Mouse (Mus musculus) forebrain, postnatal 0 days (tissue): ENCODE measurements around the gene Cyp2u1. TPM values are rescaled to one million over a fixed set of nuclear protein-coding genes. Genes with fewer than 3 reads are reported as not detected.

Source experiments
- ATAC-seq: fragments of 200-750 bp; cut with Nextera tagmentation; 2 replicates; pipeline ENCODE4 v1.8.0; 2017; ENCODE audit warnings: mild to moderate bottlenecking, moderate library complexity
- DNase-seq: peaks from one replicate; pipeline ENCODE4 v3.0.0-alpha.2; 2015
- H3K27ac ChIP-seq: fragments of 300-500 bp; sonication (generic); 2 replicates; pipeline ENCODE4 v1.5.1; 2014; ENCODE audit warnings: low read depth, mild to moderate bottlenecking, antibody characterized with exemption, low read length, moderate library complexity, mixed read lengths
- H3K27me3 ChIP-seq: fragments of 300-500 bp; sonication (generic); 2 replicates; pipeline ENCODE4 v1.6.1; 2014; ENCODE audit warnings: mild to moderate bottlenecking, low read length, mixed read lengths; ENCODE audit not compliant: insufficient read depth
- H3K36me3 ChIP-seq: fragments of 300-500 bp; sonication (generic); 2 replicates; pipeline ENCODE4 v1.6.1; 2014; ENCODE audit warnings: mild to moderate bottlenecking, moderate library complexity; ENCODE audit not compliant: insufficient read depth
- H3K4me1 ChIP-seq: fragments of 300-500 bp; sonication (generic); 2 replicates; pipeline ENCODE4 v1.6.1; 2014; ENCODE audit warnings: antibody characterized with exemption; ENCODE audit not compliant: insufficient read depth
- H3K4me2 ChIP-seq: fragments of 300-500 bp; sonication (generic); 2 replicates; pipeline ENCODE4 v1.6.1; 2014; ENCODE audit warnings: low read depth, mild to moderate bottlenecking, moderate library complexity
- H3K4me3 ChIP-seq: fragments of 300-500 bp; sonication (generic); 2 replicates; pipeline ENCODE4 v1.5.1; 2014; ENCODE audit warnings: low read depth, low read length, mixed read lengths
- H3K9ac ChIP-seq: fragments of 300-500 bp; sonication (generic); 2 replicates; pipeline ENCODE4 v1.6.1; 2014; ENCODE audit warnings: mild to moderate bottlenecking
- H3K9me3 ChIP-seq: fragments of 300-500 bp; sonication (generic); 2 replicates; pipeline ENCODE4 v1.6.1; 2016; ENCODE audit warnings: low read length
- CTCF ChIP-seq: sonication (generic); IDR thresholded peaks from 2 replicates; pipeline ENCODE4 v1.5.1; 2016; ENCODE audit warnings: antibody characterized with exemption, control low read depth, low read depth
- WGBS: fragments of 180-500 bp; shearing (Covaris S2); extraction: QIAGEN DNeasy Blood & Tissue Kit; methylation state at CpG from one replicate; pipeline ENCODE4 v1.1.7; 2014; 5-methylcytosine and 5-hydroxymethylcytosine counted together
- polyA plus RNA-seq: library from polyadenylated mRNA; unstranded; fragments of >200 nt; fragmentation: Nextera tagmentation; extraction: Ambion mirVana; gene quantifications from 2 replicates; pipeline ENCODE4 v1.2.1, GENCODE M21; 2015
- total RNA-seq: library from RNA; depleted of rRNA; stranded (reverse); fragments of >200 nt; gene quantifications from 2 replicates; pipeline ENCODE4 v1.2.3, GENCODE M21; 2014

Gene Cyp2u1
- total and polyA plus RNA-seq, 2 experiments from 2014 or later, result 11.0 to 14.7 TPM

DNA sequence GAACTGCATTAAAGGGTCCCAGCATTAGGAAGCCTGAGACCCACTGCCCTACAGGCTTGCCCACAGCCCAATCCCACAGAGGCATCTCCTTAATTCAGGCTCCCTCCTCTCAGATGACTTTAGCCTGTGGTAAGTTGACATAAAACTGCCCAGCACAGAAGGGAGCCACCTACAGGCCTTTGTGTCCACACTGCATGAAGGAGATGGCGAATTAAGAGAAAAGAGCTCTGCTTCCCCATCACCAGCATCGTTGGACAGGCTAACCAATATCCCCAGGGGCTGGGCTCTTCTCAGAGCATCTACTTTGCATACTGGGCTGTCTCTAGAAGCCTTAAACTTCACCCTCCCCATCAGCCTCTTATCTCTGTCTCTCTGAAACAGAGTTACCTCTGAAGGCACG is 8.5 kb downstream of the Cyp2u1 start:
- H3K27ac ChIP-seq, result no peak overlapping the region
- no peaks in the 10 kb centered on the region for H3K27me3 ChIP-seq
- no peak for TF ChIP-seq CTCF
- no peaks in the 10 kb centered on the region for H3K9me3 ChIP-seq
- H3K36me3 ChIP-seq, result peaks cover 29% of the 10 kb centered on the region
- 72% methylated on average over 3 of the region's 3 CpGs for WGBS
- H3K4me2 ChIP-seq, result no peak overlapping the region
- H3K9ac ChIP-seq, result no peak overlapping the region
- H3K4me3 ChIP-seq, result no peak overlapping the region
- DNase-seq (no peak), ATAC-seq (no peak)
- no peaks in the 10 kb centered on the region for H3K4me1 ChIP-seq

DNA sequence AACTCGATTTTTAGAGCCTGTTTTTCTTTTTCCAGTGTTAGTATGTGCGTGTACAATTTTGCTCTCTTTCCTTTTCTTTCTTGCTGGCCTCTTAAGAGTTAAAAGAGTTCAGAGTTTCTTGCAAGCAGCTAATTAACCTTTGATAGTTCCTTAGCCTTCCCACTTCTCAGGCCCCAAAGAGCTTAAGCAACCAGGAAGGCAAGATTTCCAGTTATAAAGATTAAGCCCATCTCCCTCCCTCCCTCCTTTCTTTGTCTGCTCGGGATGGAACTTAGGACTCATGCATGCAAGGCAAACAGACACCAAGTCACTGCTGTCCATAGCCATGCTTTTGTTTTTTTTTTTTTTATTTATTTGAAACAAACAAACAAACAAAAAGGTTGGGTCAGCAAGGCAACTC is 10.1 kb downstream of the Cyp2u1 start:
- Histone ChIP-seq H3K27me3 (no peaks in the 10 kb centered on the region), H3K27ac (no peak overlapping the region), H3K9me3 (no peaks in the 10 kb centered on the region), H3K4me1 (no peaks in the 10 kb centered on the region), H3K9ac (no peak overlapping the region), H3K4me2 (no peak overlapping the region), H3K4me3 (no peak overlapping the region), H3K36me3 (peaks cover 29% of the 10 kb centered on the region)
- DNase-seq, result no peak
- no peak for ATAC-seq
- 55% methylated on average over 3 of the region's 3 CpGs for WGBS
- no peak for TF ChIP-seq CTCF

DNA sequence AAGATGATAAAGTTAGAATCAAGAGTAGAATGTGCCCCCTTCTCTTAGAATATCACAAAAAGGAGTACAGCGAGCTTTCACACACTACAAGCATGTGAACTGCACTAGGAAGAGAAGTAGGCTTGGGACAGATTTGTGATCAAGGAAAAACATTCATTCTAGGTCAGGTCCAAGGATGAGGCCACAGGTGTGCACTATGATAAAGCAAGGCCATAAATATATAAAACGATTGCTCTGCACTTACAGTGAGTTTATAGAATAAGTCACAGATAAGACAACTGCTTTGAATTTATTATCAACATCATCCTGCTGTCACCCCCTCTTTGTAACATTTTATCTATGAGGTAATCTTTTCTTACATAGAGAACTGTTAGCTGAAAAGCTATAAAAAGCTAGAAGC is 10.7 kb downstream of the Cyp2u1 start:
- no peak for DNase-seq
- Histone ChIP-seq H3K9me3 (no peaks in the 10 kb centered on the region), H3K36me3 (peaks cover 25% of the 10 kb centered on the region), H3K4me2 (no peak overlapping the region), H3K27ac (no peak overlapping the region), H3K27me3 (no peaks in the 10 kb centered on the region), H3K4me3 (no peak overlapping the region), H3K4me1 (no peaks in the 10 kb centered on the region), H3K9ac (no peak overlapping the region)
- no peak for TF ChIP-seq CTCF
- WGBS, result 93% methylated on average over 2 of the region's 2 CpGs
- no peak for ATAC-seq

DNA sequence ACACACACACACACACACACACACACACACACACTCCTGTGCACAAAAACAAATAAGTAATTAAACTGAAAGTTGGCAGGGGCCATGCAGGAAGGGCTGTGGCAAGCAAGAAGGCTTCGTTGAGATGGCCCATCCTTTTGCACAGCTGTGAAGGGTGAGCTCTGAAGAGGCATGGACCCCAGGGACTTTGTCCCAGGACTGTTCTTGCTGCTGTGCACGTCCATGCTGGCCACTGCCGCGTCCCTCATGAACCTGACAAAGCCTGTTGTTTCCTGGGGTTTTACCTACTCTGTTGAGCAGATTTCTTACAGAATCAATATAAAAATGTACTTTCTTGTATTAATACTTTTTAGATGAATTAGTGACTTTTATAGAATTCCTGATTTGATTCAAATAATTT is 11.1 kb downstream of the Cyp2u1 start:
- Histone ChIP-seq H3K4me2 (no peak overlapping the region), H3K27ac (no peak overlapping the region), H3K27me3 (no peaks in the 10 kb centered on the region), H3K4me1 (no peaks in the 10 kb centered on the region), H3K4me3 (no peak overlapping the region), H3K9ac (no peak overlapping the region), H3K36me3 (peaks cover 22% of the 10 kb centered on the region), H3K9me3 (no peaks in the 10 kb centered on the region)
- TF ChIP-seq CTCF, result no peak
- WGBS, result 79% methylated on average over 4 of the region's 4 CpGs
- no peak for ATAC-seq
- no peak for DNase-seq

DNA sequence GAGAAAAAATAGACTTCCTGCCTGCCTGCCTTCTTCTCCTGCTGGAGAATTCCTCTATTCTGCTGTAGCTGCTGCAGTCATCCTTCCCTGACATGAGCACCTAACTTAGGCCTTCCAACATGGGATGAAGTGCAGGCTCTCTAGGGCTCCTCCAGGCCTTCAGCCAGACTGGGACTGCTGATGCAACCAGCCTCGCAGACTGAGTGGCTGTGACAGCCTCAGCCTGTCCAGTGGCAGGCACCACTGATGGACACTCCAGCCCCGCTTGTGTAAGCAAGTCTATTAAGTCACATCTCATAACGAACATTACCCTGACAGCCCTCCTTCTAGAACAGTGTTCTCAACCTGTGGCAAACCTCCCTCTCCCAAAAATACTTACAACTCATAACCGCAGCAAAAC is 28.9 kb downstream of the Cyp2u1 start:
- WGBS, result 93% methylated on average over 4 of the region's 4 CpGs
- DNase-seq (no peak), ATAC-seq (no peak)
- no peak for TF ChIP-seq CTCF
- no peak overlapping the region for H3K27ac ChIP-seq
- no peaks in the 10 kb centered on the region for H3K27me3 ChIP-seq
- H3K4me2 ChIP-seq, result no peak overlapping the region
- H3K9me3 ChIP-seq, result no peaks in the 10 kb centered on the region
- no peaks in the 10 kb centered on the region for H3K4me1 ChIP-seq
- no peaks in the 10 kb centered on the region for H3K36me3 ChIP-seq
- no peak overlapping the region for H3K4me3 ChIP-seq
- no peak overlapping the region for H3K9ac ChIP-seq

DNA sequence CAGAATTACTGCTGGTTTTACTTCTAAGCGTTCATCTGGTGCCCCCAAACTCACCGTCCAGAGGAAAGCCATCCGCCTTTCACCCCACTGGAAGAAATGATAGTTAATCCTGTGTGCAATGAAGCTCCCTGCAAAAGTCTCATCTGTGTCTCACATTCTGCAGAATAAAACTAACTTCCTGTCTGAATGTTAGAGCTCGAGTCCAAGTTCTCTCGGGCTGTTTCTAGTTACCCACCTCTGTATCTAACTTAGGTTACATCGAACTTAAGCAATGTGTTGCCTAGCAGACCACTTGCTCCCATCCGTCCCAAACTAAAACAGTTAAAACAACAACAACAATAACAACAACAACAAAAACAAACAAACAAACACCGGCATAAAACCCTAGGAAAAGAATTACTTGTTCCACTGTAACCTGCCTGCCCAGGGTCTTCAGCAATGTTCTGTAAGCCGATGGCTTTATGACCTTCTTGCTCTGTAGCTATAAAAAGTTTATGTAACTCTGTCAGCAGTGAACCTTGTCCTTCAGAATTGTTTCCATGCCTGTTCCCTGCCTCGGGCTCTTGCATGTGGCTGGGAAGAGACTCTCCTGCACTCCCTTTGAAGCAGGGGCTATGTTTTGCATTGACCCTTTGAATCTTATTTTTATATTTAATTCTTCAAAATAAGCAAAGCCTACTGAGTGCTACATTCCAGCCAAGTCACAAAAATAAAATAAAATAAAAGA is 30.5 kb downstream of the Cyp2u1 start:
- no peak for DNase-seq
- Histone ChIP-seq H3K4me3 (peak overlapping the region; percentile 72), H3K27me3 (no peaks in the 10 kb centered on the region), H3K4me2 (peak overlapping the region; percentile 85), H3K4me1 (no peaks in the 10 kb centered on the region), H3K27ac (no peak overlapping the region), H3K36me3 (no peaks in the 10 kb centered on the region), H3K9ac (peak overlapping the region; percentile 58), H3K9me3 (no peaks in the 10 kb centered on the region)
- 55% methylated on average over 10 of the region's 10 CpGs for WGBS
- no peak for TF ChIP-seq CTCF
- no peak for ATAC-seq

DNA sequence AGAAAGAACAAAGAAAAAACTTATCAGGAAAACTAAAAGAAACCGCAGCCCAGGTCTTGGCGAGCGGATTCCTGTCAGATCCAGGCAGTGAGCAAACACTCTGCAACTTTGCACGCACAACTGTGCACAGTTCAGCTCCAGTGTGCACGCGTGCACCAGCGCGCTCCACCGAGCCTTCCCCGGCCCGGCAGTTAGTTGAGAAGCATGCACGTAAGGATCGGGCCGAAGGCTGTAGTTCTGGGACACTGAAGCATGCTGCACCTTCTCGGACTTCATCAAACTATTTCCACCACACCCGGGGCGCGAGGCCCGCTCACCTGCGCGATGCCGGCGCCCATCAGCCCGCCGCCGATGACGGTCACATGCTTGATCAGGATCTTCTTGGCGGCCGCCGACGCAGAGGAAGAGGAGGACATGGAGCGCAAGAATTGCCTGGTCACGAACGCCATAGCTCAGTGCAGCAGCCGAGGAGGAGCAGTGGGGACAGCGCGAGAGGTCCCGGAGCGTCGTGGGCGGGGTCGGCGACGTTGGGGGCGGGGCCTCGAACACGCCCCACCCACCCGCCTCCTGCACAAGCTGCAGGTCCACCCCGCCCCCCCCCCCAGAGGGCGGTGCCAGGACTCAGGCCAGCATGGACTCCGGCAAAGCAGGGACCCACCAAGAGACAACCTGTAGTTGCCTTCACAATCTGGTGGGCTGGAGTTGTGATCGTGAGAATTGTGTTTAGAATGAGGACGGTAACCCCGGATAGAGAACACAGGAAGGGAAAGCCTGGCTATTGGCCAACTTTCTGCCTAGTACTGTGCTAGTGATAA is 31.3 kb downstream of the Cyp2u1 start, which contains the start of gene Hadh:
TSS of gene Hadh (minus strand) at position 543 of the 815 bp plus-strand sequence.
- no peaks in the 10 kb centered on the region for H3K9me3 ChIP-seq
- TF ChIP-seq CTCF, result no peak
- ATAC-seq (peak; percentile 91), DNase-seq (peak; percentile 79)
- no peaks in the 10 kb centered on the region for H3K36me3 ChIP-seq
- H3K4me2 ChIP-seq, result peak within 1 kb of the TSS; percentile 85
- no peaks in the 10 kb centered on the region for H3K27me3 ChIP-seq
- H3K9ac ChIP-seq, result peak within 1 kb of the TSS; percentile 58
- WGBS, result 1% methylated on average over 53 of the region's 54 CpGs
- H3K27ac ChIP-seq, result no peak within 1 kb of the TSS
- peak within 1 kb of the TSS; percentile 72 for H3K4me3 ChIP-seq
- no peaks in the 10 kb centered on the region for H3K4me1 ChIP-seq
